In genomic region chr13:56703222-56703870, GRCm38 (mm10) we compare ENCODE assay signal across 8 mouse cellular contexts. TPM values are rescaled to one million over a fixed set of nuclear protein-coding genes. Genes with fewer than 3 reads are reported as not detected.
DNase-seq lines count a peak whose midpoint lies in the region; ATAC-seq and TF ChIP-seq lines count a peak whose summit lies in the region.

No protein-coding gene starts in this region.

- no peaks in the 10 kb centered on the region for H3K9me3 ChIP-seq in ES-Bruce4 (replicated peaks; ENCODE audit: control insufficient read depth, insufficient read depth, low read length, poor library complexity, severe bottlenecking)
- no peaks in the 10 kb centered on the region for H3K9me3 ChIP-seq in forebrain, embryonic 11.5 days (ENCODE audit: control insufficient read depth, low read length)
- no peaks in the 10 kb centered on the region for H3K9me3 ChIP-seq in heart, embryonic 15.5 days (replicated peaks)
- H3K9me3 ChIP-seq in lung, embryonic 15.5 days, result no peaks in the 10 kb centered on the region

- no peak for TF ChIP-seq POLR2A in ES-Bruce4 (IDR thresholded peaks at IDR 0.05; ENCODE audit: insufficient read depth, low read length)
- TF ChIP-seq POLR2A in thymus, adult 2 months (IDR thresholded peaks at IDR 0.05; ENCODE audit: control insufficient read depth, extremely low read depth, insufficient read depth, low read length, poor library complexity), result no peak

- peak; percentile 80 for ATAC-seq in forebrain, embryonic 11.5 days (replicated peaks; ENCODE audit: low FRiP score)
- peak; percentile 73 for ATAC-seq in heart, embryonic 15.5 days (replicated peaks; ENCODE audit: insufficient number of reproducible peaks, insufficient read depth, low FRiP score, low read depth)
- peak; percentile 75 for ATAC-seq in lung, embryonic 15.5 days (ENCODE audit: borderline replicate concordance, extremely low read depth, low FRiP score, low TSS enrichment)

- no peak for TF ChIP-seq EP300 in ES-Bruce4 (IDR thresholded peaks at IDR 0.05; ENCODE audit: insufficient read depth, low read depth, low read length)

- peak overlapping the region; percentile 3; the same call in 1 of the 2 replicates for H3K27ac ChIP-seq in ES-Bruce4 (ENCODE audit: insufficient read depth, low read length)
- peak overlapping the region; percentile 97 for H3K27ac ChIP-seq in forebrain, embryonic 11.5 days (ENCODE audit: low read depth, low read length)
- H3K27ac ChIP-seq in heart, embryonic 15.5 days, result peak overlapping the region; percentile 100
- peak overlapping the region; percentile 100 for H3K27ac ChIP-seq in lung, embryonic 15.5 days
- H3K27ac ChIP-seq in thymus, adult 2 months (ENCODE audit: control insufficient read depth, insufficient read depth, low read length), result peak overlapping the region; percentile 74

- H3K4me3 ChIP-seq in ES-Bruce4 (ENCODE audit: low read depth, low read length), result peak overlapping the region; percentile 77
- H3K4me3 ChIP-seq in forebrain, embryonic 11.5 days (ENCODE audit: low read depth, low read length), result peak overlapping the region; percentile 81
- H3K4me3 ChIP-seq in heart, embryonic 15.5 days, result peak overlapping the region; percentile 88
- H3K4me3 ChIP-seq in lung, embryonic 15.5 days, result peak overlapping the region; percentile 89
- H3K4me3 ChIP-seq in thymus, adult 2 months (ENCODE audit: control insufficient read depth, insufficient read depth, low read length), result peak overlapping the region; percentile 99

- H3K27me3 ChIP-seq in ES-Bruce4 (ENCODE audit: control insufficient read depth, insufficient read depth, low read length, poor library complexity, severe bottlenecking), result no peaks in the 10 kb centered on the region
- H3K27me3 ChIP-seq in forebrain, embryonic 11.5 days (ENCODE audit: control insufficient read depth, insufficient read depth, low read length), result no peaks in the 10 kb centered on the region
- no peaks in the 10 kb centered on the region for H3K27me3 ChIP-seq in heart, embryonic 15.5 days
- H3K27me3 ChIP-seq in lung, embryonic 15.5 days, result no peaks in the 10 kb centered on the region
- no peaks in the 10 kb centered on the region for H3K27me3 ChIP-seq in thymus, adult 2 months (ENCODE audit: control insufficient read depth, insufficient read depth, low read length)

- peak overlapping the region; percentile 95 for H3K9ac ChIP-seq in ES-Bruce4 (ENCODE audit: low read depth, poor library complexity, severe bottlenecking)
- H3K9ac ChIP-seq in forebrain, embryonic 11.5 days (ENCODE audit: low read length), result peak overlapping the region; percentile 94
- peak overlapping the region; percentile 99 for H3K9ac ChIP-seq in heart, embryonic 15.5 days
- H3K9ac ChIP-seq in lung, embryonic 15.5 days, result peak overlapping the region; percentile 98

- H3K36me3 ChIP-seq in ES-Bruce4 (ENCODE audit: control insufficient read depth, insufficient read depth, low read length, poor library complexity, severe bottlenecking), result no peaks in the 10 kb centered on the region
- no peaks in the 10 kb centered on the region for H3K36me3 ChIP-seq in forebrain, embryonic 11.5 days (ENCODE audit: control insufficient read depth, insufficient read depth, low read length)
- peaks cover 9% of the 10 kb centered on the region for H3K36me3 ChIP-seq in heart, embryonic 15.5 days
- peaks cover 13% of the 10 kb centered on the region; the same call in 1 of the 2 replicates for H3K36me3 ChIP-seq in lung, embryonic 15.5 days
- H3K36me3 ChIP-seq in thymus, adult 2 months (ENCODE audit: control insufficient read depth, insufficient read depth, low read length), result no peaks in the 10 kb centered on the region

- DNase-seq in c-Kit-positive CD71-negative TER-119-negative erythroid progenitor cells, embryonic 14.5 days (ENCODE audit: low read depth), result peak; percentile 43
- DNase-seq in forebrain, embryonic 11.5 days (ENCODE audit: low spot score), result peak; percentile 88
- DNase-seq in kidney, postnatal 25 days, result peak; percentile 87 to 92
- peak; percentile 66 for DNase-seq in ovary, adult 18-20 months (ENCODE audit: low spot score)
- DNase-seq in thymus, adult 2 months, result peak; percentile 60

- peak overlapping the region; percentile 73 for H3K4me2 ChIP-seq in forebrain, embryonic 11.5 days (ENCODE audit: low read depth, low read length, severe bottlenecking)
- H3K4me2 ChIP-seq in heart, embryonic 15.5 days, result peak overlapping the region; percentile 64
- peak overlapping the region; percentile 70 for H3K4me2 ChIP-seq in lung, embryonic 15.5 days

- peaks cover 3% of the 10 kb centered on the region for H3K4me1 ChIP-seq in ES-Bruce4 (ENCODE audit: control insufficient read depth, insufficient read depth, low read length)
- peaks cover 14% of the 10 kb centered on the region for H3K4me1 ChIP-seq in forebrain, embryonic 11.5 days (replicated peaks; ENCODE audit: control insufficient read depth, insufficient read depth, low read length)
- peaks cover 49% of the 10 kb centered on the region for H3K4me1 ChIP-seq in heart, embryonic 15.5 days (replicated peaks)
- peaks cover 50% of the 10 kb centered on the region for H3K4me1 ChIP-seq in lung, embryonic 15.5 days
- peaks cover 17% of the 10 kb centered on the region for H3K4me1 ChIP-seq in thymus, adult 2 months (replicated peaks; ENCODE audit: control insufficient read depth, insufficient read depth, low read length)

- no peak for TF ChIP-seq CTCF in ES-Bruce4 (IDR thresholded peaks at IDR 0.05; ENCODE audit: low read depth, low read length)
- no peak for TF ChIP-seq CTCF in thymus, adult 2 months (IDR thresholded peaks at IDR 0.05; ENCODE audit: borderline replicate concordance, control insufficient read depth, extremely low read depth, insufficient read depth, low read length, poor library complexity)

- WGBS in forebrain, embryonic 11.5 days, result under 1% methylated on average over 66 of the region's 80 CpGs
- WGBS in heart, embryonic 15.5 days, result under 1% methylated on average over 64 of the region's 80 CpGs
- 0% methylated on average over 64 of the region's 80 CpGs for WGBS in lung, embryonic 15.5 days
- WGBS in thymus, adult 2 months, result under 1% methylated on average over 80 of the region's 80 CpGs

RNA-seq across cellular contexts. Expression of gene Smad5, which starts 0.5 kb away (rescaled TPM):
- 27.1 and 34.2 TPM in 2 replicates for polyA plus RNA-seq in ES-Bruce4 (2011; ENCODE audit: insufficient read depth, insufficient read length, low read depth, missing spikeins)
- polyA plus RNA-seq in forebrain, embryonic 11.5 days (2014; fragmentation: Nextera tagmentation; extraction: Ambion mirVana), result 49.7 and 51.8 TPM in 2 replicates
- polyA plus RNA-seq in heart, embryonic 15.5 days (2015; fragmentation: Nextera tagmentation; extraction: Ambion mirVana), result 14.7 and 17.5 TPM in 2 replicates
- polyA plus RNA-seq in lung, embryonic 15.5 days (2015; fragmentation: Nextera tagmentation; extraction: Ambion mirVana), result 34.1 and 34.7 TPM in 2 replicates
- polyA plus RNA-seq in thymus, adult 2 months (2012; rRNA removed), result 42.1 and 45.6 TPM in 2 replicates

RNA-seq across cellular contexts. Expression of gene Gm45623, which starts 50.3 kb away (rescaled TPM):
- not detected in 2 replicates for polyA plus RNA-seq in ES-Bruce4 (2011; ENCODE audit: insufficient read depth, insufficient read length, low read depth, missing spikeins)
- polyA plus RNA-seq in forebrain, embryonic 11.5 days (2014; fragmentation: Nextera tagmentation; extraction: Ambion mirVana), result not detected in 2 replicates
- 0.24 TPM in 1 of 2 replicates, not detected in the other for polyA plus RNA-seq in heart, embryonic 15.5 days (2015; fragmentation: Nextera tagmentation; extraction: Ambion mirVana)
- polyA plus RNA-seq in lung, embryonic 15.5 days (2015; fragmentation: Nextera tagmentation; extraction: Ambion mirVana), result 3.5 and 4.8 TPM in 2 replicates
- 0.17 TPM in 1 of 2 replicates, not detected in the other for polyA plus RNA-seq in thymus, adult 2 months (2012; rRNA removed)

Comparison
In these comparisons a context has a peak if more than half of its experiments do, and no peak if none do; other contexts are left out.
1. Peak in every context shown above with its lines: DNase-seq, ATAC-seq, H3K4me3 ChIP-seq and H3K27ac ChIP-seq.
2. H3K27ac ChIP-seq: peak in every context shown above with its lines; median percentile 100 in heart, embryonic 15.5 days; 100 in lung, embryonic 15.5 days; 97 in forebrain, embryonic 11.5 days; 74 in thymus, adult 2 months; 3 in ES-Bruce4.